Mouse (Mus musculus) bone marrow macrophage, adult 2 months (primary cell): ENCODE results near the gene Glis3.

Experiments
- CTCF ChIP-seq: IDR thresholded peaks from 2 replicates; pipeline ENCODE4 v1.5.1; 2012; ENCODE audit warnings: low read depth, mild to moderate bottlenecking, low read length, moderate library complexity
- POLR2A ChIP-seq: IDR thresholded peaks from 2 replicates; pipeline ENCODE4 v1.6.1; 2012; ENCODE audit warnings: mild to moderate bottlenecking, low read depth, low read length, borderline replicate concordance

DNA sequence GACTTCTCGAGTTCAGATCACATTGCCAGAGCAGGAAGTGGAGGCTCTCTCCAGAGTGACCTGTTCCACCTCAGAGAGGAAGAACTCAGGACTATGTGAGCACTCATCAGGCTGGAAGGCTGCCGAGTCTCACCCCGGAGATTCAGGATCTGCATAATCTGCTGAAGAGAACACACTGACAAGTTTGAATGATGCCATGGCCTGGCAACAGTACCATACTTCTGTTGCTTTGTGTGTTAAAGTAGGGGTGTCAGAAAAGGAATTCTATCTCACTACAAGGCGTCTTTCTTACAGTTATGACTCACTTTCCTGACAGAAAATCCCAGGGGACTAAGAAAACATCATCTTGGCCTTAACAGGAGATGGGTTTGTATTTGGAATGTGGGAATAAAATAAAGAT lies 388.3 kb downstream of the Glis3 start:
- TF ChIP-seq CTCF (no peak), POLR2A (no peak)
